Mouse (Mus musculus) heart, embryonic 14.5 days (tissue): Measurements from ENCODE around the gene Rdh16f1. TPM values are rescaled to one million over a fixed set of nuclear protein-coding genes. Genes with fewer than 3 reads are reported as not detected.

Experiments
- ATAC-seq: fragments of 200-750 bp; cut with Nextera tagmentation; 2 replicates; pipeline ENCODE4 v1.8.0; 2017; ENCODE audit warnings: low read depth, moderate TSS enrichment; ENCODE audit not compliant: insufficient number of reproducible peaks, insufficient read depth, low FRiP score
- H3K27ac ChIP-seq, 2 experiments: fragments of 200-500 bp in 1 of 2; fragments of 300-500 bp in 1 of 2; sonication (generic) in 1 of 2; replicated peaks in 1 of 2; 2 replicates each; pipeline ENCODE4 v1.5.1; 2012 to 2014; ENCODE audit warnings: low read depth in 2 of 2, low read length in 2 of 2, control low read depth in 1 of 2, mild to moderate bottlenecking in 1 of 2, mixed read lengths in 1 of 2; ENCODE audit not compliant: control insufficient read depth in 1 of 2, insufficient read depth in 1 of 2
- H3K27me3 ChIP-seq: fragments of 300-500 bp; sonication (generic); 2 replicates; pipeline ENCODE4 v1.6.1; 2014; ENCODE audit warnings: mild to moderate bottlenecking, low read length, control low read depth; ENCODE audit not compliant: control insufficient read depth, insufficient read depth
- H3K36me3 ChIP-seq: fragments of 300-500 bp; sonication (generic); 2 replicates; pipeline ENCODE4 v1.6.1; 2014; ENCODE audit warnings: mild to moderate bottlenecking, control low read depth, low read length, mixed read lengths; ENCODE audit not compliant: control insufficient read depth, insufficient read depth
- H3K4me1 ChIP-seq, 2 experiments: fragments of 200-500 bp in 1 of 2; fragments of 300-500 bp in 1 of 2; sonication (generic) in 1 of 2; 2 replicates each; pipeline ENCODE4 v1.6.1; 2012 to 2014; ENCODE audit warnings: low read length in 2 of 2, control low read depth in 1 of 2, mixed read lengths in 1 of 2; ENCODE audit not compliant: control insufficient read depth in 2 of 2, insufficient read depth in 2 of 2
- H3K4me2 ChIP-seq: fragments of 300-500 bp; sonication (generic); 2 replicates; pipeline ENCODE4 v1.6.1; 2014; ENCODE audit warnings: mild to moderate bottlenecking, low read length
- H3K4me3 ChIP-seq, 2 experiments: fragments of 200-500 bp in 1 of 2; fragments of 300-500 bp in 1 of 2; sonication (generic) in 1 of 2; 2 replicates each; pipeline ENCODE4 v1.5.1; 2012 to 2014; ENCODE audit warnings: low read length in 2 of 2, mild to moderate bottlenecking in 2 of 2, control low read depth in 1 of 2, low read depth in 1 of 2, moderate library complexity in 1 of 2; ENCODE audit not compliant: control insufficient read depth in 1 of 2, insufficient read depth in 1 of 2
- H3K9ac ChIP-seq: fragments of 300-500 bp; sonication (generic); 2 replicates; pipeline ENCODE4 v1.6.1; 2014; ENCODE audit warnings: mild to moderate bottlenecking, low read length
- H3K9me3 ChIP-seq: fragments of 300-500 bp; sonication (generic); 2 replicates; pipeline ENCODE4 v1.6.1; 2016; ENCODE audit warnings: low read length, control low read depth; ENCODE audit not compliant: control insufficient read depth
- WGBS: fragments of 180-500 bp; shearing (Covaris S2); extraction: QIAGEN DNeasy Blood & Tissue Kit; methylation state at CpG from one replicate; pipeline ENCODE4 v1.1.7; 2014; 5-methylcytosine and 5-hydroxymethylcytosine counted together
- polyA plus RNA-seq: library from polyadenylated mRNA; unstranded; fragments of >200 nt; fragmentation: Nextera tagmentation; extraction: Ambion mirVana; gene quantifications from 2 replicates; pipeline ENCODE4 v1.2.1, GENCODE M21; 2014

Rdh16f1 gene
- polyA plus RNA-seq, 1 experiment from 2014 or later: not detected

DNA sequence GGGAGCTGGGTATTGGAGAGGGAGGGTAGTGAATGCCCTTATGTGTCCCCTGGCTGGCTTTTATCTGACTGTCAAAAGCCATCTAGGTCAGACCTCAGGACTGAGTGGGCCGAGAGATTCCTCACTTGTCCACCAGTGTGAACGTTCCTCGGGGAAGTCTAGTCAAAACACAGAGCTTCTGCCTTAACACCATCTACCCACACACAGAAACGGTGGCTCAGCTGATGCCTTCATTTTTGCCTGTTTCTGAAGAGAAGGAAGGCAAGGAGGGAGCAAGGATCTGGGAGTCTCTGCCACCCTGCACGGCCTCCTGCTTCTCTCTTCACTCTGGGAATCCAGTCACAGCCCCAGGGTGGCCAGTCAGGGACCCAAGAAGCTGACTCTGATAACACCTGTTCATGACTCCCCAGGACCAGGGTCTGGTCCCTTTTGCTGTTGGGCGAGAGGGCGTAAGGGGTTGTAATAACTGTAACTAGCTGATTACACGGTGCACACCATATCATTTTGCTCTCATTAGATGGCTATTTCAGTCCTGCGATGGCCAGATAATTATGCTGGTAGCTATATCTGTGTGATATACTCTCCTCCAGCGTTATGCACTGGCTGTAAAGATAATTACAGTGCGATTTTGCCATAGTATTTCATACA, 29.2 kb upstream of the Rdh16f1 start:
- Histone ChIP-seq H3K9ac (no peak overlapping the region), H3K9me3 (no peaks in the 10 kb centered on the region), H3K4me3 (no peak overlapping the region), H3K4me1 (peaks cover 0 to 3% of the 10 kb centered on the region in 2 experiments; a peak in 1 of 4 replicates), H3K36me3 (no peaks in the 10 kb centered on the region), H3K27ac (no peak overlapping the region), H3K27me3 (peaks cover 8% of the 10 kb centered on the region; the same call in 1 of the 2 replicates), H3K4me2 (no peak overlapping the region)
- 61% methylated on average over 11 of the region's 11 CpGs for WGBS
- no peak for ATAC-seq

DNA sequence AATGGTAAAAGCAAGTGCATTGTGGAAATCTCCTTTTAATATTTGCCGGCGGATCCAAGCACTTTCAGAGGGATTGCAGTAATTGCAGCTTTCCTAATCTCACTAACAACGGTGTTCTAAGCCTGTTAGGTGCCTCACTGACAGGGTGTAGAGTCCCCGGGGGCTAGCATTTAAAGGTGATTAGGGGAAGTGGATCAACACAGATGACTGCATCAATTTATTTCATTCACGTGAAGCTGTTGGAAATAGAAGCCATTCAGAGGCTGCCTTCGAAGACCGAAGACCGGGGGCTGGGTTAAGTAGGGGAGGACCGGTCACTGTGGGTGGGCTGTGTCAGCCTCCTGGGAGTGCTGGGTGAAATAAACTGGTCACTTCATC, 28.7 kb upstream of the Rdh16f1 start:
- H3K4me3 ChIP-seq: no peak overlapping the region
- peaks cover 0 to 3% of the 10 kb centered on the region in 2 experiments; a peak in 1 of 4 replicates for H3K4me1 ChIP-seq
- H3K36me3 ChIP-seq: no peaks in the 10 kb centered on the region
- H3K4me2 ChIP-seq: no peak overlapping the region
- 60% methylated on average over 9 of the region's 9 CpGs for WGBS
- no peak overlapping the region for H3K27ac ChIP-seq
- H3K27me3 ChIP-seq: peaks cover 8% of the 10 kb centered on the region; the same call in 1 of the 2 replicates
- ATAC-seq: no peak
- H3K9ac ChIP-seq: no peak overlapping the region
- H3K9me3 ChIP-seq: no peaks in the 10 kb centered on the region

DNA sequence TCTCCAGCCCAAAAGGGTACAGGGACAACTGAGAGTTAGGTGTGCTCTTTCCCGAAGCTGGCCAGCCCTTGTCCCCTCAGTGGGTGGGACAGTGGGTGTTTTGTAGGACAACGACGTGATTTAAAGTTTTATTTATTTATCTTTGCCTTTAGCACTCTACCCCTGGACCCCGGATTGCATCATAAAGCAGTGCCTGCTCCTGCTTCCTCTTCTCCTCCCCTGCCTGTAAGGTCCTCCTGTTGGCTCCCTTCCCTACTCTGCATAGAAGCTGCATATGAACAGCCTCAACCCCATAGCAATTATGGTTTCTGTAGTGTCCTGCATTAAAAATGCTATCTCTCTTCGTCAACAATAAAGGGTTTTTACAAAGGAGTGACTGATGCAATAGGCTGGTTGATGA, 28.2 kb upstream of the Rdh16f1 start:
- no peaks in the 10 kb centered on the region for H3K36me3 ChIP-seq
- no peak overlapping the region for H3K9ac ChIP-seq
- ATAC-seq: no peak
- H3K27ac ChIP-seq: no peak overlapping the region
- H3K9me3 ChIP-seq: no peaks in the 10 kb centered on the region
- H3K4me2 ChIP-seq: no peak overlapping the region
- H3K27me3 ChIP-seq: peaks cover 8% of the 10 kb centered on the region; the same call in 1 of the 2 replicates
- H3K4me1 ChIP-seq: peaks cover 0 to 3% of the 10 kb centered on the region in 2 experiments; a peak in 1 of 4 replicates
- H3K4me3 ChIP-seq: no peak overlapping the region
- 38% methylated on average over 5 of the region's 5 CpGs for whole genome bisulfite sequencing

DNA sequence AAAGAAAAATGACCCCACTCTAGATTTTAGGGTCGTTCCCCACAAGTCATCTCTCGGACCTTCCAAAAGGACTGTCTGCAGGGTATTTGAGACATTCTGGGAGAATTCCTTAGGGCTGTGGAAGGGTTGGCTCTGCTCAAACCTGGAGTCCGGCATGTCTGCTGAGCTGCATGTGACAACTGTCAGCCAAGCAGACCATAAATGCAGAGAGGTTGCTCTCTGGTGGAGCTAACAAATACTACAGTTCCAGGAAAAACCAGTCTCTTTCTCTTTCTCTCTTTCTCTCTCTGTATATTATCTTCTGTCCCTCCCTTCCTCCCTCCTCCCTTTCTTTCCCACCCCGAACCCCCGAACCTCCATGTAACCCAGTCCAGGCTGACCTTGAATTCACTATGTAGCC, 25.2 kb upstream of the Rdh16f1 start:
- H3K9ac ChIP-seq: no peak overlapping the region
- ATAC-seq: no peak
- H3K27ac ChIP-seq: no peak overlapping the region
- no peak overlapping the region for H3K4me3 ChIP-seq
- no peaks in the 10 kb centered on the region for H3K27me3 ChIP-seq
- no peaks in the 10 kb centered on the region for H3K36me3 ChIP-seq
- H3K4me1 ChIP-seq: peaks cover 2 to 6% of the 10 kb centered on the region in 2 experiments; a peak in 1 of 4 replicates
- WGBS: 28% methylated on average over 5 of the region's 5 CpGs
- H3K9me3 ChIP-seq: no peaks in the 10 kb centered on the region
- H3K4me2 ChIP-seq: no peak overlapping the region

DNA sequence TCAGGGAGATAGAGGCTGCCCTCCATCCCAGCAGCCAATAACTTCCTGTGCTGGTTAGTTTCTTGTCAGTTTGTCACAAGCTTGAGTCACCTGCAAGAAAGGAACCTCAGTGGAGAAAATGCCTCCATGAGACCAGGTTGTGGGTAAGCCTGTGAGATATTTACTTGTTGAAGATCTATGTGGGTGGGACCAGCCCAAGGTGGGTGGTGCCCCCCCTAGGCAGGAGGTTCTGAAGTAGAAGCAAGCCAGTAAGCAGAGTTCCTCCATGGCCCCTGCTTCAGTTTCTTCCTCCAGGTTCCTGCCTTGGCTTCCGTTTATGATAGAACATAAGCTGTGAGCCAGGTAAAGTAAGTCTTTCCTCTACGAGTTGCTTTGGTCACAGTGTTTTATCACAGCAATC, 23.3 kb upstream of the Rdh16f1 start:
- Histone ChIP-seq H3K4me1 (peaks cover 6 to 11% of the 10 kb centered on the region in 2 experiments; a peak in 3 of 4 replicates), H3K9ac (no peak overlapping the region), H3K4me3 (no peak overlapping the region), H3K36me3 (peaks cover 1% of the 10 kb centered on the region; the same call in 1 of the 2 replicates), H3K27me3 (no peaks in the 10 kb centered on the region), H3K9me3 (no peaks in the 10 kb centered on the region), H3K27ac (no peak overlapping the region), H3K4me2 (no peak overlapping the region)
- 76% methylated on average over 2 of the region's 2 CpGs for WGBS
- no peak for ATAC-seq

DNA sequence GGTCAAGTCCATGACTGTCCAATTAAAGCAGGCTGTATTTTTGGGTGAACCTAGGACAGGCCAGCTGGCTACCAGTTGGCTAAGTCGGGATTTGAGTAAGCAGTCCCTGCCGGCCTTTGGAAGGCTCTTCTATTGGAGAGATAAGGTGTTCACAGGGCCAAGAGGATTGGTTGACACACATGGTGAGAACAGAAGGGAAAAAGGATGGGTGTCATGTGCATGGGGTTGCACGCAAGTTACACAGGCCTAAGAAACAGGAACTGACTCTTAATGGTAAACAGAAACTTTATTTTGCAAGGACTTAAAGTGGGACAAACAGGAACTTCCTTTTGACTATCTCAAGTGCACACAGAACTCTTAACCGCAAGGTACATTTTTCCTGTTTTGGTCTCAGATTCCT, 22.7 kb upstream of the Rdh16f1 start:
- no peaks in the 10 kb centered on the region for H3K9me3 ChIP-seq
- H3K36me3 ChIP-seq: peaks cover 8% of the 10 kb centered on the region
- H3K27me3 ChIP-seq: no peaks in the 10 kb centered on the region
- H3K4me1 ChIP-seq: peaks cover 6 to 11% of the 10 kb centered on the region in 2 experiments; a peak in 3 of 4 replicates
- ATAC-seq: no peak
- no peak overlapping the region for H3K4me2 ChIP-seq
- H3K9ac ChIP-seq: no peak overlapping the region
- no peak overlapping the region for H3K4me3 ChIP-seq
- no peak overlapping the region for H3K27ac ChIP-seq
- WGBS: 41% methylated on average over 4 of the region's 4 CpGs

DNA sequence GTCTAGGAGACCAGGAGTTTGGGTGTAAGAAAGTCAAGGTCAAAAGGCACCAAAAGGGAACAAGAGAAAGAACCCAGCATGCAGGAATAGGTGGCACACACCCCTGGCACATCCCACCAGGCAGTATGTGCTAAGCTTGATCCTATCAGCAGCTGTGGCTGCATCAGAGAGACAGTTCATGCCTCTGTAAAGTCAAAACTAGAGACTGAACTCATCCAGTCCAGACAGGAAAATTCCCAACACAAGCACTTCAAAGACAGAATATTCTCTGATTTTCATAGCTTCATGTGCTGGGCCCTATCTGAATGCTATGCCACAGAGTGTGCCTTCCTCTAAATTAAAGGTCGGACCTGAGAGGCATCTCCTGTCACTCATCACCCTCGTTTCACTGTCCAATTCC, 22.0 kb upstream of the Rdh16f1 start:
- ATAC-seq: no peak
- 30% methylated on average over 2 of the region's 2 CpGs for WGBS
- Histone ChIP-seq H3K4me1 (peaks cover 6 to 11% of the 10 kb centered on the region in 2 experiments; a peak in 3 of 4 replicates), H3K9me3 (no peaks in the 10 kb centered on the region), H3K36me3 (peaks cover 14% of the 10 kb centered on the region), H3K4me3 (no peak overlapping the region), H3K9ac (no peak overlapping the region), H3K4me2 (no peak overlapping the region), H3K27me3 (no peaks in the 10 kb centered on the region), H3K27ac (no peak overlapping the region)
